Mouse (Mus musculus) megakaryocyte progenitor cell, adult 5-6 weeks (primary cell): Measurements from ENCODE around the gene Prune1. TPM values are rescaled to one million over a fixed set of nuclear protein-coding genes. Genes with fewer than 3 reads are reported as not detected.

ENCODE experiments used
- ATAC-seq: replicated peaks from 2 replicates; pipeline ENCODE4 v1.8.0; 2016; ENCODE audit warnings: mild to moderate bottlenecking, moderate TSS enrichment, inconsistent platforms; ENCODE audit not compliant: poor library complexity
- total RNA-seq, 2 experiments: library from RNA; stranded (forward) in 1 of 2; stranded (reverse) in 1 of 2; fragments of 157-497, 149-512 nt in 1 of 2; fragments of 200-1000 nt in 1 of 2; gene quantifications; 2 replicates each; pipeline versions ENCODE4 v1.2.3 to v1.2.4; 2015 to 2017

Prune1 gene
- total RNA-seq (2015), result 14.8 and 15.2 TPM in 2 replicates
- 7.8 and 11.8 TPM in 2 replicates for total RNA-seq (2017)

DNA sequence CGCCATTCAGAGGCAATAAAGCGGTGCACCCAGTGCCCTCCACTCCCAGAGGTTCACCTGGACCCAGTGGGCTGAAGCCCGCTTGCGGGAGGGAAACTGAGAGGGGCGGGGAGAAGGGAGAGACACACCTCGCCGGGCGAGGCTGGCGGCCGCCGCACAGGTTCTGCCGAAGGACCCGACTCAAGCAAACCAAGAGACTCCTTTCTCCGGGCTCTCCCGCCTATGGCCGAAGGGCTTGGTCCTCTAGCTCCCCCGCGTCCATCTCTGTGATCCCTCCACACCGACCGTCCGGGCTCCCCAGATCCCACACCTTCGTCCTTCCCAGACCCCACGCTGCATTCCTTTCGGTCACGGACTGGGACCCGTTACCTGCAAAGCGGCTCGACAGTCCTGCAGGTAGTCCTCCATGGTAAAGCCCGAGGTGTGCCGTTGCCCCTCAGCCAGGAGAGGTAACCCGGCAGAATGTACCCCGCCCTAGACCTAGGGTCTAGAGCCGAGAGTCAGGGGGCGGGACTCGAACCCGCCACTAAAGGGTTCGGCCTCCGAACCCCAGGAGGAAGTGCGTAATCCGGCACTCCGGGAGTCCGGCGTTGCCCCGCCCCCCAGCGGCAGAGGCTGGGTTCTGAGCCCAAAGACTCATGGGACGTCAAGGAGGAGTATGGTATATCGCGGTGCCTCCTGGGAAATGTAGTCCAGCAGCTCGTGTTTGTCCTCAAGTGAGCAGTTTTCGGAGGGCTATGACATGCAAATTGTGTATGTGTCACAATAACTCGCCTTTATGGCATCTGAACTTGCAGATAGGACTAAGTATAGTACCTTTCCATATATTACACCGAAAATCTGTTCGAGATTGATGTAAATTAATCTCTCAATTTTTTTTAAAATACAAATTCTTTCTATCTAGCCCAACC lies at the start of gene Prune1, which contains the start of gene Mindy1:
Prune1 (minus strand) TSS at position 861 of the 911 bp plus-strand sequence.
Mindy1 (plus strand) TSS at position 130 of the 911 bp plus-strand sequence.
- ATAC-seq, result peak; percentile 75

DNA sequence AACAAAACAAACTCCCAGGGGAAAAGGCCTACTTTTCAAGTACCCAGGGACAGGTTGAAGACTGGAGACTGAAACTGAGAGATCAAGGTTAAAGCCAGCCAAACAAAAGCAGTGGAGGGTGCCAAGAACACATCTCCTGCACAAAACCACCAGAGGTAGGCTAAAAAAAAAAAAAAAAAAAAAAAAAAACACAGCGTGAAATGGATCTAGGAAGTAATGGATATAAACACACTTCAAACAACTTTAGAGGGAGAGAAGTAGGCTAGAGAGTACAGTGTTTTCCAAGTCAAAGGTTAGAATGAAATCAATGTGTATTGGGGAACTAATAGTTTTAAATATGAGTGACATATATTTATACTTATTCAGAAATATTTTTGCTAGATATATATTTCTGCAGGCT lies 49.7 kb upstream of the Prune1 start:
- no peak for ATAC-seq

DNA sequence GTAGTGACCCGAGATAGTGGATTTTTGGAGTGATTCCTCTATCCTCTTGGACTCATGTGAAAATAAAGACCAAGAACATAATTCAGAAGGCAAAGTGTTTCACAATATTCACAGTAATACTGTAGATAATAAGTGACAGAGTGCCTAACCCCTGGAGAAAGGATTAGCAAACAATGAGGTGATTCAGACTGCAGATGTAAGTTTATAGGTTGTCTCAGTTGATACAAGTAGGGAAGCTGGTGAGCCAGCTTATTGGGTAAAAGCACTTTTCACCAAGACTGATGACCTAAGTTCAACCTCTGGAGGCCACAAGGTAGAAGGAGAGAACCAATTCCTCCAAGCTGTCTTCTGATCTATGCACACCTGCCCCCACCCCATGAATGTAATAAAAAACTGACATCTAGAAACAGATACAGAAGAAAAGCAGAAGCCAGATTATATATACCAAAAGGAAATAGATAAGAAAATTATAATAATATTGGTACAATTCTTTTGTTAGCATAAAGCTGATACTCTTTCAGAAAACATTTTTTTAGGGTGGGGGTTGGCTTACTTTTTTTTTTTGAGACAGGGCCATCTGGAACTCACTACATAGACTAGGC lies 47.0 kb upstream of the Prune1 start:
- ATAC-seq, result no peak

DNA sequence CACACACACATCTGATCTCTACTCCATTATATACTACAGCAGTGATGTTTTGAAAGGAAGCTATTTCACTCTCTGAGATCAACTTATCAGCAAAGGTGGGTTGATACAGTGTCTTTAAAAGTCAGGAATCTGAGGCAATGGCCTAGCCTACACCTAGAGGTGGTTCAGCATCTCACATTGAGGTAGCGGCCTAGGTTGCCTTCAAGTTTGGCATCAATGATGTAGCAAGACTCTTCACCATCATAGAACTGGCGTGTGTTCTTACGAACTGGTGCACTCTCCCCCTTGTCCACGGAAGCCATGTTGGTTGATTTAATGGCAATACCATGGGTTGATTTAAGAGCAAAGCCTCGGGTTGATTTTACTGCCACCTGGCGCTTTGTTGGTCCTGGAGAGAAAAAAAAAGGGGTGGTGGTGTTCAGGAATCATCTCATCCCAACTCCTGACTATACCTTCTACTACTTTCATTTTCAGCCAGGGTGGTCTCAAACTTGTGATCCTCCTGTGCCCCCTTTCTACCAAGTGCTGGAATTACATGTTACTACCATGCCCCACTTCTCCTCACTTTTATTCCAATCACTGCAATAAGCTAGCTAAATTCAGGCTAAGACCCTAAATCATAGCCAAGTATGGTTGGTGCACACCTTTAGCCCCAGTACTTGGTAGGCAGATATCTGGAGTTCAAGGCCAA lies 42.7 kb upstream of the Prune1 start:
- 0 out of 2 replicates have a peak, but pooled peaks have one; percentile 43 for ATAC-seq

DNA sequence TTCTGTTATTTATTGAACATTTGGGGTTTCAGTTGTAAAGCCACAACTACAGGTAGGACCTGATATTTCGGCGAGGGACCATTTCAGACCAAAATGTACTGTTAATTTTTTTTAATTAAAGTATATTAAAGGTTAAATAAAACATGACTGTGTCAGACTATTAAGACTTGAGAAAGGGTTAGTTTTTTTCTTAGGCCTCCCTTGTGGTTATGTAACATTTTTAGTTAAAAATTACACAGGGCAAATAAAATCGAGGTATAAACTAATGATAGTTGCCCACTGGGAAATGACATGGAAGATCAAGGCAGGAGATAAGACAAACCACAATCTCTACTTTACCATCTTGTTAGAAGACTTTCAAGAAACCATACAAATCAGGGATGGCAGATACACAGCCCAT lies 41.6 kb upstream of the Prune1 start:
- no peak for ATAC-seq

DNA sequence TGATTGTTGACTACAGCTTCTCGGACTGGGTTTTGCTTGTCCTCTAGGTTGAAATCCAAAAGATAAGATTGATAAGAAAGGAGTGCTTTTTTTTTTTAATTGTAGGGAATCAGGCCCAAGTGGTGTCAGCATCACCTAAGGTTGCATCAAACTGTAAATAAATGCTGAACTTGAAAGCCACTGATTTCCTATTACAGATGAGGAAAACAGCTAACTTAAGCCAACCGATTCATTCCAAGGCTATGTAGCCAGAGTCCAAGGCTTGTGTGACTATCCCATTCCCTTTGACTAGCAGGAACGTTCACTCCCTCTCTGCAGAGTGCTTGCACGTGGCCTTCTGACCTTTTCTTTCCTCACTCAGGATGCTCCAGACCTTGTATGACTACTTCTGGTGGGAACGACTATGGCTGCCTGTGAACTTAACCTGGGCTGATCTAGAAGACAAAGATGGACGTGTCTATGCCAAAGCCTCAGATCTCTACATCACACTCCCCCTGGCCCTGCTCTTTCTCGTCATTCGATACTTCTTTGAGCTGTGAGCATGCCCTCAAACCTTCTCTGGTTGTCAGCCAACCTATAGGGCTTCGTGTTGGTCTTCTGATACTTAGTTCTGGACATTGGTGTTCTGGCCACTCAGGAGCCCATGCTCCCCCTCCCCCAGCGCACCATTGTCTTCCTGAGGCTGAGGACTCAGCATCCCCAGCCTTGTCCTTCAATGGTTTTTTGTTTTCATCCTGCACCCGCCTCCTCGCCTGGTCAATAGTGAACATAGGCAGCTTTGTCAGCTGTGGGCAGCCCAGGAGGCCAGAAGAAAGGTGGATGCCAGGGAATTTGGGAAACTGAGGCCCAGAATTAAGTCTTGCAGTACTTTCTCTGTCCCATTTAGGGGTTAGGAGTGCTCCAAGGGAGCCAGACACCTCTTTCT lies 38.1 kb upstream of the Prune1 start:
- no peak for ATAC-seq

DNA sequence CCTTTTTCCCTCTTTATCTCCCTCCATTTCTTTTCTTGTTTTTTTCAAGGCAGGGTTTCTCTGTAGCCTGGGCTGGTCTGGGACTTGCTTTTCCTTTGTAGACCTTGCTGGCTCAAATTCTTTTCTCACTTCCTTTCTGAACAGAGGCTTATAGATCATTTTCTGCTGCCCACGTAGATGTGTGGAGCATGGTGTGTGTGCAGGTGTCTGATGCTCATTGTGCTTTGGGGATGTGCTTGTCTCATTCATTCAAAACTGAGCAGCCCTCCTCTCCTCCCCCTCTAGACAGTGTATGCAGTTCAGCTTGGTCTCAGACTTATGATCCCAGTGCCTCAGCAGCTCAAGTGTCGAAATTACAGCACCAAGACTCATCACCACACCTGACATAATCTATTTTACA lies 37.2 kb upstream of the Prune1 start:
- ATAC-seq, result no peak

DNA sequence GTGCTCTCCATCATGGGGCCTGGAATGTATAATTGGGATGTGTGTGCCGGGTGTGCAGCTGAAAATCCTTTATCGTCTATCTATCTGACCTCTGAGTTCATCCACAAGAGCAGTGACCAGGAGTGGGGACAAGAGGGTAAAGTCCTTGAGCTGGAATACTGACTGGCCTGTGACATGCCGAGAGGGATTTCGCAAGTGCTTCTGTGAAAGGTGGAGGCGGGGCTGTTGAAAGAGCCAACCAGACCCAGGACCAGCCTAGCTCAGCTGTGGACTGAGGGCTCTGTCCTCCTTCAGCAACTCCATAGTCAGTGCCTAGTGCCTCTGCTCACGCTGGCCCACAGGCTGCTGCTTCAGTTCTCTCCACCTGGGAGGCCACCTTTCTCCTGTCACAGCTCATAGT lies 36.7 kb upstream of the Prune1 start:
- peak; percentile 13; the same call in 1 of the 2 replicates for ATAC-seq

DNA sequence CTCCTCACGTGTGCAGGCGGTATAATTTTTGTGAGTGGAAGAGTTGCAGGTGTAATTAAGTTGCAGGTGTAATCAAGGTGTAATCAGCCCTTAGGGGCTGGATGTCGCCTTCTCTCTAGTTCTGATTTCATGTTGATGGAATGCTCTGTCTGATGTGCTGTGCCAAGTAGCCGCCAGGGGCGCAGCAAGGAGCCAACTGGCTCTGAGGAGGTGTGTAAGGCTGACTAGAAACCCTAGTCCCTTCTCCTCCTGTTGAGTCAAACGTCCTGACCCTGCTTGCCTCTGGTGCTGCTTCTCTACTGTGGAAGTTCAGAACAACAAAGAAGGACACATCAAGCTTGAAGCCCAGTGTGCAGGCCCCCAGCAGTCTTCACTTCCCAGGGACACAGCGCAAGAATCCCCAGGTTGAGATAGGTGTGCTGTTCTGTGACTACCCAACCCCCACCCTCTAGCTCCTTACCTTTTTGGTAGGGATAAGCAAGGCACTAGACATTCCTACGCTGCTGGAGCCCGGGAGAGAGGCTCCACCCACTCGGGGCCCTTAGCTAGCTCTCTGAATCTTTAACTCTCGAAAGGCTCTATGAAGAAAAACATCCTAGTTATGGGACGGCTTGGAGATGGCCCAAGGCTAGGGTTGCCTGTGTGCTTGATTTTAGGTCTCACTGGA lies 35.7 kb upstream of the Prune1 start:
- ATAC-seq, result peak; percentile 29

DNA sequence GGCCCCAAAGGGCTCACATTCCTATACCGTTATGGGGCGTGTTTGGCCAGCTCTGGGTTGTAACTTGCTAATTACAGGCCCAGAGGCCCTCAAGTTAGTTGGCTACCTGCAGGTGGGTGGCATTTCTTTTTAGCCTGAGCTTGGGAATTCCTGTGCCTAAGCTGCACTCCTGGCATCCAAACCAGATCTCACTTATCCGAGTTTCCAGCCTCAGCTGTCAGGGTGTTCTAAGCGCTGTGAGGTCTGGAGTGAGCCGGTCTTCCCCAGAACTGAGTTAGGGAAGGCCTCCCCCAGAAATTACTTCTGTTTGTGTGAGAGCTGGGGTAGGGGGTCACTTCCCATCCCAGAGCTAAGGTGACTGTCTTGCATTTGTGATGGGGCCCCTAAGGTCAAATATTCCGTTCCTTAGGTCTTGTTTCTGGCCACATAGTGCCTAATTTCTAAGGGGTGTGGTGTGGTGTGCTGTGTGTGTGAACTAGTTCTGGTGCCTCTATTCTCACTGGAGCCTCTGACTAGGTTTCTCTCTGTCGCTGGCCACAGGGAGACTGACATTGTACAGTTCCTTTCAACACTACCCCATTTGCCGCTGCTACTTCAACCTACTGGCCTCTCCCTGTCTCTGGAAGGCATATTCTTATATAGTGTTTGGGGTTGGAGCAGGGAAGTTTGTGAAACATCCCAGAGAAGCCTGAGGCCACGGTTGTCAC lies 34.1 kb upstream of the Prune1 start:
- ATAC-seq, result no peak

DNA sequence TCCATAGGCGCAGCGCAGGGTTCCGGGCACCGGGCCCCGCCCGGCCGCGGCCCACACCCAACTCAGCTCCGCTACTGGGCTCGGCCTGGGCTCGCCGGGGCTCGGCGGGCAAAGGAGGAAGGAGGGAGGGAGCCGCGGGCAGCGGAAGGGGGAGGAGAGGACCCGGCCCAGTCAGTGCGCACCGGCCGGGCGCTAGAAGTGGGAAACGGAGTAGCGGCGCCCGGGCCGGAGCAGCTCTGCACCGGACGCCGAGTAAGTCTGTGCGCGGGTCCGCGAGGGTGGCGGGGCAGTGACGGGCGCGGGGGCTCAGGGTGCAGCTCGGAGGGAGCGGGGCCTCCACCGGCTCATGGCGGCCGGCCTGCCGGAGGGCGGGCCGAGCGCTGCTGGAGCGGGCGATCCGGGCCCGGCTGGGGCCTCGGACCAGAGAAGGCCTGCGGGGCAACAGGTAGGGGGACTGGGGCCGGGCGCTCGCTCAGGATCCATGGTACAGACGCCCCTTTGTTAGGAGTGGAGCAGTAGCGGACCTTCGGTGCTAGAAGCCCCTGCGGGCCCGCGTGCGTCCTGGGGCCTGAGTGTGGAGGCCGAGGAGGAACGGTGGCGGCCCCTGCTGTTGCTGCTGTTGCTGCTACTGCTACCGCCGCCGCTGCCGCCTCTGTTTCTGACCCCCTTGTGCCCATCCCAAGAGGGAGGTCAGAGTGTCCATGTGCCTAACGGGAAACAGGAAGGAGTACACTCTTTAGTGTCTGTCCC lies 33.4 kb upstream of the Prune1 start:
- peak; percentile 55 for ATAC-seq

DNA sequence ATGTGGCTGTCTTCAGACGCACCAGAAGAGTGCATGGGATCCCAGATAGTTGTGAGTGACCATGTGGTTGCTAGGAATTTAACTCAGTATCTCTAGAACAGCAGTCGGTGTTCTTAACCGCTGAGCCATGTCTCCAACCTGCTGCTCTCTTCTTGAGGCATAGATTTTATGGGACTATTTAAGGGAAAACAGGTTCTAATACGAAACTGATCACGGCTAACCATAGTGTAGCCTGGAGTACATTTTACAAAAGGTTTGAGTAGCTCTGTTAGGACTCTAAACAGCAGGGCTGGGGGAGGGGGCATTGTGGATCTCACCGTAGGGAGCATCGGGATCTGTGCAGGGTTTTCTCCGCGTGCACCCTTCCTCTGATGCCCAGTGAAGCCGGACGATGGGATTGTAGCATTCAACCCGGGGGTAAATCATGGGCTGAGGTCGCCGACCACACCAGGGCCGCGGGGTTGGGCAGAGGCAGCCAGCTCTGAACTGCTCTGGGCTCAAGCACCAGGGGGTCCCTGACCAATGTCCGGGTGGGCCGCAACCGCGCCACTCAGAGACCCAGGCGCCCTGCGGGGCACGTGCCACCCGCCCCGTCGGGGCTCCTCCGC lies 32.7 kb upstream of the Prune1 start, which contains the start of gene Cers2:
Cers2 (plus strand) TSS at position 306 of the 608 bp plus-strand sequence.
- no peak for ATAC-seq

DNA sequence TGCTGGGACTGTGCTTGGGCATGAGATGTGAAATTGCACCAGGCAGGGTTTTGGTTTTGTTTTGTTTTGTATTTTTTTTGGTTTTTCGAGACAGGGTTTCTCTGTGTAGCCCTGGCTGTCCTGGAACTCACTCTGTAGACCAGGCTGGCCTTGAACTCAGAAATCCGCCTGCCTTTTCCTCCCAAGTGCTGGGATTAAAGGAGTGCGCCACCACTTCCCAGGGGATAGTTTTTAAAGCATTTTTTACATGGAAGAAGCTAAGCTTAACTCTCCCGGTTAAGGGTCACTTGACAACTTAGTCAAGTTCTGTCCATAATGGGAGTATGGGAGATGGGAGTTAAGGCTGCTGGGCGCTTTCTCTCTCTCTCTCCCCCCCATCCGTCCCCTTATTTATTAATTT lies 32.2 kb upstream of the Prune1 start:
- no peak for ATAC-seq

DNA sequence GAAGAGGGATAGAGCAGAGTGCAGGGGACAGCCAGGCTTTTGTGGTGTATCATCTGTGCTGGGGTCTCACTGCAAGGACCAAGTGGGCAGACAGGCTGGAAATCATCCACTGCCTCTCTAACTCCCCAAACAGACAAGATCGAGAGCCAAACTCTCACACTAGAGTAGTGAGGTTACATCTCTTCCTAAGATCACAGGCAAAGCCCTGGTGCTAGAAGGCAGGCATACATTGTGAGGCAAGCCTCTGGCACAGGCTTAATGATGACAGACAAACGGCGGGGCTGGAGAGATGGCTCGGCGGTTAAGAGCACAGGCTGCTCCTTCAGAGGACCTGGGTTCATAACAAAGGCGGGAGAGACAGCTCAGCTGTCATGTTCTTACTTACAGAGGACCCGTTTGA lies 31.6 kb upstream of the Prune1 start:
- no peak for ATAC-seq

DNA sequence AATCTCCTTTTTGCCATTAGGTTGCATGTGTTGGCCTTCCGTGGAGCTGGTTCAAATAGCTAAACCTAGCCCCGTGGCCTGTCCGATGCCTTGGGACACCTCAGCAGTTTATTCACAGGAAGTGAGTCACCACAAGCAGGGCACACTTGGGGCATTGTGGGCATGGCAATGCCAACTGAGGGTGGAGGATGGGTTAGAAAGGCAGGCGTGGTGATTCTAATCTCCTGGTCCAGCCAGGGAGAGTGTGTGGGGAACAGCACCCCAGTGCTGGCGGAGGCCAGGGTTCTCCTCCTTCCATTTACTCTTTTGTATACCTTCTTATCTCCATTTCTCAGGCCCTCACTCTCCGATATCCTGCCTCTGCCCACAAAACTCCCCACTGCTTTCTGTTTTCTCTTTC lies 30.7 kb upstream of the Prune1 start:
- ATAC-seq, result peak; percentile 65

DNA sequence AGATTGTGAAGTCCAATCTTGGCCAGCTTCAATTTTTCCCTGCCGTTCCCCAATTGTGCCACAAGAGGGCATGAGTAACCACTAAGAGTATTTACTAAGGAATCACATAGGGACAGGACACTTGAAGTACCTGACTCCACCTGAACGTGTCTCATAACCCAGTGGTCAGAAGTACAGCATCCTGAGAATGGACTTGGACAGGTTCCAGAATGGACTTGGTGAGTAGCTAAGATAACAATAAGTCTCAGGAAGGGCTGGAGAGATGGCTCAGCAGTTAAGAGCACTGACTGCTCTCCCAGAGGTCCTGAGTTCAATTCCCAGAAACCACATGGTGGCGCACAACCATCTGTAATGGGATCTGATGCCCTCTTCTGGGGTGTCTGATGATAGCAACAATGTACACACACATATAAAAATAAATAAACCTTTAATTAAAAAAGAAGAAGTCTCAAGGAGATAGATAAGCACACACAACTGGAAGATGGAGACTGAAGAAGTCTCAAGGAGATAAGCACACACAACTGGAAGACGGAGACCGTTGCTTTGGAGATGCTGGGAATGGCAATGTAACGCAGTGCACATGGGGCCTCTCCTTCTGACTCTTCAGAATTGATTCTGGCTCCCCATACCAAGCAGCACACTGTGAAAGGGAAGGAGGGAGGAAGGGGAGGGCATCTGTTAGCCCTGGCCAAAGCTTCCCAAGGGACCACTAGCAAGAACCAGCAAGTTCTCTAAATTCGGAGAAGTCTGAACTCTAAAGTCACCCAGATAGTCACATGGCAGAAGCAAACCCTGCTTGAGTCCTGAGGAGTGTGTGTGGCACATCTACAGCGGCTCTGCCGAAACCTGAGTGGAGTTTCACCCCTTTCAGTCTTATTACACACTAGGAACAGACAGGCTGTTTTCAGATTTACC lies 29.3 kb upstream of the Prune1 start:
- peak; percentile 42 for ATAC-seq

DNA sequence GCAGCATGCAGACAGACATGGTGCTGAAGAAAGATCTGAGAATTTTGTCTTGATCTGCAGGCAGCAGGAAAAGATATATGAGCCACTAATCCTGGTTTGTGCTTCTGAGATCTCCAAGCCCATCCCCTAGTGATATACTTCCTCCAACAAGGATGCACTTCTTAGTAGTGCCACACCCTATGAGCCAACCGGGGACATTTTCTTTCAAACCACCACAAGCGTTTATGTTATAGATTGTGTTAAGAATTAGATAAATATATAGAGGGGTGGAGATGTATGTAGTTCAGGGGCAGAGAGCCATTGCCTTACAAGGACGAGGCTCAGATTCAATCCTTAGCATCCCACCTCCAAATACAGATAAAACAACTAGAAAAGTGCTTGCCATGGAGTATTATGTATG lies 28.6 kb upstream of the Prune1 start:
- ATAC-seq, result no peak
